Mouse (Mus musculus) erythroblast, adult 5-6 weeks (primary cell): ENCODE measurements around the gene 1700028P14Rik. TPM values are rescaled to one million over a fixed set of nuclear protein-coding genes. Genes with fewer than 3 reads are reported as not detected.

Experiments used
- ATAC-seq: replicated peaks from 2 replicates; pipeline ENCODE4 v1.8.0; 2016; ENCODE audit warnings: moderate number of reproducible peaks, mild to moderate bottlenecking, moderate TSS enrichment, inconsistent platforms; ENCODE audit not compliant: poor library complexity, low FRiP score, severe bottlenecking
- total RNA-seq, 2 experiments: library from RNA; stranded (forward) in 1 of 2; stranded (reverse) in 1 of 2; fragments of 150-400 nt in 1 of 2; fragments of 200-764, 138-1000 nt in 1 of 2; gene quantifications; 2 replicates each; pipeline versions ENCODE4 v1.2.3 to v1.2.4; 2015 to 2017; ENCODE audit warnings: low replicate concordance in 2 of 2

1700028P14Rik gene
- total RNA-seq, 2 experiments from 2014 or later: not detected

- no peak for ATAC-seq
These were observed 38.3 kb downstream of the 1700028P14Rik start for GRCm38 (mm10) chr19:23614268-23614667.

GRCm38 (mm10) chr19:23609724-23610123, 42.9 kb downstream of the 1700028P14Rik start:
- no peak for ATAC-seq

- no peak for ATAC-seq
These were observed 44.7 kb downstream of the 1700028P14Rik start for GRCm38 (mm10) chr19:23607951-23608350.

- no peak for ATAC-seq
These were observed 57.7 kb downstream of the 1700028P14Rik start for GRCm38 (mm10) chr19:23594950-23595349.

GRCm38 (mm10) chr19:23578606-23579355, 73.8 kb downstream of the 1700028P14Rik start:
- ATAC-seq: no peak

- no peak for ATAC-seq
These were observed 75.9 kb downstream of the 1700028P14Rik start for GRCm38 (mm10) chr19:23576685-23577084.

- no peak for ATAC-seq
These were observed 88.9 kb downstream of the 1700028P14Rik start for GRCm38 (mm10) chr19:23563693-23564092.

- no peak for ATAC-seq
These were observed 90.0 kb downstream of the 1700028P14Rik start for GRCm38 (mm10) chr19:23562588-23562987.

- ATAC-seq: no peak
These were observed 90.6 kb downstream of the 1700028P14Rik start for GRCm38 (mm10) chr19:23562061-23562460.

GRCm38 (mm10) chr19:23553450-23553849, 99.2 kb downstream of the 1700028P14Rik start:
- ATAC-seq: no peak

GRCm38 (mm10) chr19:23545604-23546003, 107.0 kb downstream of the 1700028P14Rik start:
- no peak for ATAC-seq

- ATAC-seq: no peak
These were observed 109.2 kb downstream of the 1700028P14Rik start for GRCm38 (mm10) chr19:23543244-23544004.

- no peak for ATAC-seq
These were observed 109.9 kb downstream of the 1700028P14Rik start for GRCm38 (mm10) chr19:23542759-23543158.

GRCm38 (mm10) chr19:23535700-23536099, 116.9 kb downstream of the 1700028P14Rik start:
- ATAC-seq: no peak

GRCm38 (mm10) chr19:23531899-23532298, 120.7 kb downstream of the 1700028P14Rik start:
- ATAC-seq: no peak

GRCm38 (mm10) chr19:23523711-23524110, 128.9 kb downstream of the 1700028P14Rik start:
- ATAC-seq: no peak; the same call in 1 of the 2 replicates

- ATAC-seq: no peak
These were observed 130.8 kb downstream of the 1700028P14Rik start for GRCm38 (mm10) chr19:23521831-23522230.

- no peak for ATAC-seq
These were observed 131.5 kb downstream of the 1700028P14Rik start for GRCm38 (mm10) chr19:23521071-23521470.

GRCm38 (mm10) chr19:23520629-23521028, 132.0 kb downstream of the 1700028P14Rik start:
- no peak for ATAC-seq

- no peak for ATAC-seq
These were observed 134.1 kb downstream of the 1700028P14Rik start for GRCm38 (mm10) chr19:23518477-23518876.

GRCm38 (mm10) chr19:23511303-23511702, 141.3 kb downstream of the 1700028P14Rik start:
- ATAC-seq: no peak
